Mouse (Mus musculus) gastrocnemius, postnatal 4 days (tissue): ENCODE data around the gene Srgn. TPM values are rescaled to one million over a fixed set of nuclear protein-coding genes. Genes with fewer than 3 reads are reported as not detected.
"Not testable (repeated sequence)": the region's sequence is repeated elsewhere in the genome, so short reads cannot be mapped to it uniquely, and the experiment has no call there.

ENCODE experiments used
- DNase-seq, 2 experiments: peaks; one replicate each; pipeline ENCODE4 v3.0.0; 2021 to 2022; ENCODE audit warnings: low spot score in 2 of 2, mixed read lengths in 2 of 2
- total RNA-seq, 2 experiments: library from RNA; stranded (reverse); gene quantifications; 2 replicates each; pipeline ENCODE4 v1.2.3; 2021

Gene Srgn
- total RNA-seq, 2 experiments from 2014 or later = 16.2 to 16.7 TPM

DNA sequence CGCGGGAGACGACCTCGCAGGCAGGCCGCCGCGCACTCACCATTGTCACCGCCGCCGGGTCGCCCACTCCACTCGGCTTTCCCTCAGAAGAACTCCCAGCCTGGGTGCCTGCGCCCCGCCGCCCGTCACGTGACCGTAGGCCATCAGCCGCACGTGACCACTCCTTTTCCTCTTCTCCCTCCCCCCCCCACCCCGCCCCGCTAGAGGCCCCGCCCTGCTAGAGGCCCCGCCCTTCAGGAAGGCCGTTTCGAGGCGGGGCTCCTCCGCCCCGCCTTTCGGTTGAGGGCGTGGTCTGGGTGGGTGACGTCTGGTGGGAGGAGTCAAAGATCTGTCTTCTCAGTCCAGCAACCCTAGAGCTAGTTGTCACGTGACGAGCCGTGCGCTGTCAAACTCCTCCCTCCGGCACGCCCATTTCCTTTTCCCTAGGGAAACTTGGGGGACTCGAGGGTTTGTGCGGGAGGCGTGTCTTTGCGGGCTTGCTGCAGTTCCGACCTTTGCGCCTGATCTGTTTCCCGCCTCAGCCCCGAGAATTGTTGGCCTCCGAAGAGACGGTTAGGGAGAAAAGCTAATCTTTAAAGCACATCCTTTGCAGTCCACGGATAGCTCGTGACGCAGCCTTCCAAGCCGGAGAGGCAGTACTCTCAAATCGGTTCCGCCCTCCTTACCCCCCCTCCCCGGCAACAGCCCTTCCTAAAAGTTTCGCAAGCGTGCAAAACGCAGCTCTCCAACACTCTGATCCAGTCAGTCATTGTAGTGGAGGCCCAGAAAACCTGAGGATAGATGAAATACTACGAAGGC lies 40.4 kb downstream of the Srgn start, which contains the start of gene Vps26a:
TSS of gene Vps26a (minus strand) at position 188 of the 798 bp plus-strand sequence.
- DNase-seq = peak; percentile 94 to 97

DNA sequence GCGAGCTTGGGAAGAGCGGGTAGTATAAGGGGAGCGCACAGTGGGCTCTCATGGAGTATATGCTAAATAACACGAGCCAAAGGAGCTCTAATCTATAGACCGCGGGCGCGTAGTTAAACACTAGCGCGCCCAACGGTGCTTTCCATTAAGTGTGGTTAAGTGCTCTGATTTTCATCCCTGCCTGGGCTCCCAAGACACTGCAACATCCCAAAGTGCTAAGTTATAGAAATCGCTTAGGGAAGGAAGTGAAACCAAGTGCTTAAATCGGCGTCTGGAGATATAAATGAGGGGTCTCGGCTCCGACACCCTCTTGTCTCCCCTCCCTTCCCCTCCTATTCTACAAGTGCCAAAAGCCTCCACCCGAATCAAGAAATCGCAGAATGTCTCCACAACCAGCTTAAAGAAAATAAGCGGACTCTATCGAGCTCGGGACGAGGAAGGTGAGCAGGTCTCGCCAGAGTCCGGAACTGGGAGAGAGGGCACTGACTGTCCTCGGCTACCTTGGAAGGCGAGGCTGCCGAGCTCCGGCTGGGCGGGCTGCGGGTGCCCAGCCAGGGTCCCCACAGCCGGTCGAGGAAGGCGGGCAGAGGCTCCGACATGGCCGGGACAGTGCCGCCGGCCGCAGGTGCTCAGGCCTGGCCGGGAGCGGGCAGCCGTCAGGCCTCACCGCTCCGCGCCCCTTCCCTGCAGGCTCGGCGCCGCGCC lies 41.2 kb downstream of the Srgn start:
- DNase-seq = no peak

DNA sequence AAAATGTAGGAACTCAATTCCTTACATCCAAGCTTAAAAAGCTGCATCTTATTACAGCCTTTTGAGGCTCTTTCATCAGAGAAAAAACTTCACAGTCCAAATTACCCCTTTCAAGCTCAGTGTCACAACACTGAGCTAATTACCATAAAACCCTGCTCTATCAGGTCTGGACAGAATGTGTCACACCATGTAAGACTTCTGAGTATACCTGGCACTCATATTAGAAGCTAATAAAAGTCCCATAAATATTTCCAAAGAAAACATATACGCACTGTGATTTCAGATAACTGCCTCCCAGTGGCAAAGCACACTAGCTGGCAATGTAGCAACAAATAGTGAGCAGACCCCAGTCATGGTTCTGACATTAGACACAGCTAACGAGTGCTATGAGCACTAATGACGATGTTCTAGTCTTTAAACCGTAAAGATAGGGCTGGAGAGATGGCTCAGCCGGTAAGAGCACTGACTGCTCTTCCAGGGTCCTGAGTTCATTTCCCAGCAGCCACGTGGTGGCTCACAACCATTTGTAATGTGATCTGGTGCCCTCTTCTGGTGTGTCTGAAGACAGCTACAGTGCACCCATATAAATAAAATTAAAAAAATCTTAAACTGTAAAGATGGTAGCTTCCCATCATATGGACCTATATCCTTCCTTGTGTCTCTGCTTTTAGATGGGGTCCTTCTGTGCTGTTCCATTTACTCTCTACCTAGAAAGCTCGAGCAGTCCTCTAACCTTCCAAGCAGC lies 46.0 kb downstream of the Srgn start:
- DNase-seq = no peak

DNA sequence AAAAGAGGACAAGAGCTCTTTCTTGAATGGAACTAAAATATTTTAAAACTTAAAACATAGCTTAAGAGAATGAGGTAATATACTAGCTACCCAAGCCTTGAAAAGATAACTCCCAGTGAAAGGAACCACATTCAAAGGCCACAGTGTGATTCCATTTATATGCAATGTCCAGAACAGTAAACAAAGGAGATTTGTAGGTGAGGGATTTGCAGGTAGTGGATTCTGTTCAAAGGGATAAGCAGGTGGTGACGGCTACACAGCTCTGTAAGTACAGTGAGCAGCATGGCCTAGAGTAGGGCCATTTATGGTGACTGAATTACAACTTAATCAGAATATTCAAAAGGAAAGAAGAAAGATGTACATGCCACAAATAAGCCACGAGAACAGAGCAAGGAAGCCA lies 50.3 kb downstream of the Srgn start:
- DNase-seq = no peak

DNA sequence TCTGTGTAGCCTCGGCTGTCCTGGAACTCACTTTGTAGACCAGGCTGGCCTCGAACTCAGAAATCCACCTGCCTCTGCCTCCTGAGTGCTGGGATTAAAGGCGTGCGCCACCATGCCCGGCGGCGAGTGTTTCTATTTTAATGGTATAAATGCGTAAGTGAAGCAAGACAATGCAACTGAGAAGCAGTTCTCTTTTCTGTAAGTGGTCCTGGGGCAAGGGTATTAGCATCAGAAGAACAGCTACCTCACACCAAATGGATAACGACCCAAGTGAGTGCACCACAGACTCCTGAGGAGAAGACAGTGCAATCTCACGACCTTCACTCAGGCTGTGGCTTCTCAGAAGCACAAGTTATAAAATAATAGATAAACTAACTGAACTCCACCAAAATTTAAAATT lies 52.3 kb downstream of the Srgn start:
- no peak for DNase-seq

DNA sequence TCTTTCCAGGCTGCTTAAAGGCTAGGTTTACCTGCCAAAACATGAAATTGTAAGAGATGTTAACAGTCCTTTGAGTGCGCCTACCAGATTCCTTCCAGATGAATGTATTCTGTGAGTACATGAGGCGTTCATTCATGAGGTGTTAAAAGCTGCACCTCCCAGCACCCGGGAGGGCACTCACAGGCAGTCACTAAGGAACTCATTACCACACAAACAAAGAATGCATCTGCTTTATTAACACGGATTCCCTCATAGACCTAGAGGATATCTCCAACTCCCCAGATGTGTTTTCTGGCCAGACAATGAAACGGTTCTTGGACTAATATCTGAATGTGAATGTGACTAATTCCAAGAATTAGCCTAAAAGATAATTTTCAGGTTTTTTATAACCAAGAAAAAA lies 56.1 kb downstream of the Srgn start:
- no peak for DNase-seq

DNA sequence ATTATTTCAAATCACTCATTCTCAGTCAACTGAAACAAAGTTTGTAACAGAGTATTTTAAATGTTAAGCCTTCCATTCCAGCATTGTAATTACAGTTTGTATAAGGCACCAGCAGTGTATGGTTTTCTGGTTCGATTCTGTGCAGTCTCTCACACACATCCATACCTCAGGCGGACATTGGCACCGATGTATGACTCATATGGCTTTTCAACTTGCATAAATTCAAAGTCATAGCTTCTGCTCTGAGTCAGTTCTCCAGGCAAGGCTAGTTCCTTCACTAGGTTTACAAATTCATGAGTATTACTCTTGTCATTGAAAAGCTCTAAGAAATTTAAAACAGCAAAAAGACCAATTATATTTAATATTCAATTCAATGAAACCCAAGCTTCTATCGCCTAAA lies 57.5 kb downstream of the Srgn start:
- no peak for DNase-seq

DNA sequence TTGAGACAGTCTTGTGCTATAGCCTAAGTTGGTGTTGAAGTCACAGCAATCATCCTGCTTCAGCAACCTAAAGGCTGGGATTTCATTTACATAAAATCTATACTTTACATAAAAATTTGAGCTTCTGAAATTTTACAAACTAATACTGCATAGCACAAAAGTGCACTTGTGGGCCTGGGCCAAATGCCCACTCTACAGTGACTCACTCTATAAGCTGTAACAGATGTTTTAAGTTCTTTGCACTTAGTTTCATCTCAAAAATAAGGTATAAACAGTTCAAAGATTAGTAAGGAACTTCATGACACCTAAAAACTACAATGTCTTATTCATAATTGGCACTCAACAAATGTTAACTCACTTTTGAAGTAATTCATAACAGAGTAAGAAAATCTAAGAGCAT lies 65.9 kb downstream of the Srgn start:
- no peak for DNase-seq

DNA sequence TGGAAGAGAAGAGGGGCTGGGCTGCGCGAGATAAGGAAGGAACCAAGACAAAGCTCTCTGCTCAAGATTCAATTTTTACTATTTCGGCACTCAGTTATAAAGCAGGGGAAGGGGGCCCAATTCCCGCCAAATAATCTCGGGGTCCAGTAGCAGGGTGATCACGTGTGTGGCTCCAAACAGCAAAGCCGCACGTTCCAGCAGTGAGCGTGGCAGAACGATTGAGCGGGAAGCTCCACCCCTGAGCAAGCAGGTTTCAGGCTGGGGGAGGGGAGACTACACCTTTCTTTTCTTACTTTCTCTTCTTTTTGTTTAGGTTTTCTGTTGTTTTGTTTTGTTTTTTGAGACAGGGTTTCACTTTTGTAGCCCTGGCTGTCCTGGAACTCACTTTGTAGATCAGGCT lies 75.2 kb downstream of the Srgn start:
- not testable (repeated sequence) for DNase-seq

DNA sequence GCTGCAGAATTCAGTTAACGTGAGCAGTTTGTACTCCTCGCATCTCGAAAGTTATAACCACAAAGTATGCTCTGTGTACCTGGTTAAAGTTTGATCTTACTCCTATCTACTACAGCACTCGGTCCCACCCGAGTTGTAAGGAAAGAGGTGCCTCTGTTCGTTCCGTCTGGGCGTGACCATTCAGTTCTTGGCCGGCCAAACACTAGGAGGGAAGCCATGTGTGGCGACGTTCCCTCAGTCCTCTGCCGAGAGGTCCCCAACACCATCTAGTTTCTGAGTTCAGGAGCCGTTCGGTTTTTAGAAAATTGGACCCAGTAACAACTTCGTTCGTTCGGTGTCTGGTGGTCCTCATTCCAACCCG lies 77.0 kb downstream of the Srgn start:
- no peak for DNase-seq

DNA sequence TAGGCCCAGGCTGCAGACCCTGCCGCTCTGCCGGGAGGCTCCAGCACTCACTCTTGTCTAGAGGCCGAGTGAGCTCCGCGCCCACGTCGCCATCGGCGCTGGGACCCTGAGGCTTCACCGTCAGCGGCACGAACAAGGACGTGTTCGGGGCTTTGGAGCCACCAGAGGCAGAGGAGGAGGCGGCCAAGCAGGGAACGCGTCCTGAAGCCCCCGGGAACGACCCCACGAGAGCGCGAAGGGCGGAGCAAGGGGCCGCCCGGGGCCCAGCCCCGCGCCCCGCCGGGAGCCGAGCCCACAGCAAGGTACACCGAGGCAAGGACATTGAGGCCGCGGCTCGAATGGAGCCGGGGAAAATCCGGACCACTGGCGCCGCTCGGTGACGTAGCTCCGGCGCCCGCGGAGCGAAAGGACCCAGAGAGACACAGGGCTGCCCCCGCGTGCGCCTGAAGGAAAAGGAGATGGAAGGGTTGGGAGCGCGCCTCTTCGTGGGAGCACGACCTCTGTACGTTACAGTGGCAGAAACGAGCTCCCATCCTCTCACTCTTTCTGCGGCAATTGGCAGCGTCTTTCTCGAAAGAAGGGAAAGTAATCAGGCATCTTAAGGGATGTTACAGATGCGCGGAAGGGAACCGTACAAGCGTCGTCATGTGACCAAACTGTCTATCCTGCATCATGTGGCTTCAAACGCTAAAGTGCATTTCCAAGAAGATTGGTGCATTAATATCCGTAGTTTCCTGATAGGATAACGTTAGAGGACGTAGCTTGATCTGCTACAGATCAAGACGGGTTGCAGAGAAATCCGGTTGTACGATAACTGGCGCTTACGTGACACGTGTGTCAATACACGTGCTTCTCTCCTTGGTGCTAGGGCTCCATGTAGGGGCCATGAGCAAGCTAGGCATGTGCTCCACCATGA lies 77.6 kb downstream of the Srgn start, which contains the start of the genes 4930507D05Rik and Supv3l1:
TSS of gene 4930507D05Rik (plus strand) at position 126 of the 916 bp plus-strand sequence.
TSS of gene Supv3l1 (minus strand) at position 375 of the 916 bp plus-strand sequence.
- DNase-seq = peak; percentile 79 to 92

Other genes with a start within 250 kb of the Srgn start
- 10 to 100 TPM; 26.1 to 27.2 TPM for gene Hk1, start 147.5 kb downstream of the Srgn start, total RNA-seq
- gene Hkdc1, start 105.0 kb downstream of the Srgn start, total RNA-seq = under 1 TPM; 0.62 to 0.71 TPM
- gene 4930507D05Rik, start 78.0 kb downstream of the Srgn start, total RNA-seq = under 1 TPM; 0.29 to 0.39 TPM
- gene Supv3l1, start 77.7 kb downstream of the Srgn start, total RNA-seq = 10 to 100 TPM; 22.2 to 25.2 TPM
- gene Vps26a, start 40.6 kb downstream of the Srgn start, total RNA-seq = 10 to 100 TPM; 30.4 to 32.8 TPM
- 10 to 100 TPM; 29.4 to 31.0 TPM for gene Kif1bp, start 51.0 kb upstream of the Srgn start, total RNA-seq
- gene Ddx21, start 74.8 kb upstream of the Srgn start, total RNA-seq = 10 to 100 TPM; 34.9 to 41.2 TPM
- 100 to 1,000 TPM in 1 of 2 experiments, 10 to 100 TPM in 1; 89.7 to 106 TPM for gene Ddx50, start 123.8 kb upstream of the Srgn start, total RNA-seq
- 1 to 10 TPM in 1 of 2 experiments, under 1 TPM in 1; 0.64 to 1.1 TPM for gene Stox1, start 198.7 kb upstream of the Srgn start, total RNA-seq